Mouse (Mus musculus) lung, postnatal 14 days (tissue): ENCODE measurements around the gene Tas2r143.

Experiments used
- DNase-seq: peaks from one replicate; pipeline ENCODE4 v3.0.0; 2021

Tas2r143 gene

DNA sequence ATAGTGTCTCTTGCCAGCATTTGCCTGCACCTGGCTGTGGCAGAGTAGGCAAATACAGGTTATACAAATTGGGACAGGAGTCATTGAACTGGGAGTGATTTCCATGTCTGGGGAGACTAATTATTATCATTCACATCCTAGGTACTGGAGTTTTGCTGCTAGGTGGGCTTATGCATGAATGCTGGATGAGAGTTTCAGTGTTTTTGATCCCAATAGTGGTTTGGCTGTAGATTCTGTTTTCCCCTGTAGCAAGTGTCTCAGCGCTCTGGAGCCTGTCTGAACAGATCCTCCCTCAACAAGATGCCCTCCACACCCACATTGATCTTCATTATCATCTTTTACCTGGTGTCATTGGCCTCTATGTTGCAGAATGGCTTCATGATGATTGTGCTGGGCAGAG is at the start of gene Tas2r143:
Gene Tas2r143 (plus strand): TSS at position 301 of the 400 bp plus-strand sequence.
- DNase-seq, result no peak

GRCm38 (mm10) chr6:42350968-42351775 is 48.9 kb upstream of the Tas2r143 start:
- no peak for DNase-seq

- DNase-seq, result no peak
These were observed 48.1 kb upstream of the Tas2r143 start for GRCm38 (mm10) chr6:42351776-42352485.

DNA sequence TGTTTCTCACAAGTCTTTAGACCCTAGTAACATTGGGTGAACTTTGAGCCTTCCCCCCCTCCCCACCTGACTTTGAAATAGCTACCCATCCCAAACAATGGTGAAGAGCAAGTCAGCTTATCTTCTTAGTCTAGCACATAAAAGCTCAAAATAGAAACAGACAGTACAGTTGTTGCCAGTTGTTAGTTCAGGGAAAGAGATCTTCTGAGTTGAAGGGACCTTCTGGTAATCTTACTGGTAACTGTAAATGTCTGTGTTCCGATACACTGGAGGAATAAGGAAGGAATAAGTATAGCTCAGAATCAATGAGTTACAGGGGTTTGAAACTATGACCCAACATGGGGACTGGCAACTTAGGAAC is 47.6 kb upstream of the Tas2r143 start:
- no peak for DNase-seq

GRCm38 (mm10) chr6:42353180-42353579 is 46.9 kb upstream of the Tas2r143 start:
- no peak for DNase-seq

- no peak for DNase-seq
These were observed 45.7 kb upstream of the Tas2r143 start for GRCm38 (mm10) chr6:42354076-42355019.

DNA sequence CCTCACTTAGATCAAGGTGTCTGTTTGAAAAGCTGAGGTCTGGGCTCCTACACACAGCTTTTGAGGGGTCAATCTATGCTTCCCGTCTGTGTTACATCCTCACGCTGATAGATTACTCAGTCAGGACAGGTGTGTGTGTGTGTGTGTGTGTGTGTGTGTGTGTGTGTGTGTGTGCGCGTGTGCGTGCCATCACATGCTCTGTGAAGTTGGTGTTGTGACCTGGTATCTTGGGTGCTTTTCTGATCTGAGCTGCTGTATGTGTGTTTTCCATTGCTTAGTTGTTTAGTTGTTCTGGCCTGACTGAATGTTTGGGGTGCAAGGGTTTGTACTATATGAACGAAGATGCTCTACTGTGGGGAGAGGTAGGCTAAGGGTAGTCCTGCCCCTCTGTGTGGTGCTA is 44.7 kb upstream of the Tas2r143 start:
- no peak for DNase-seq

GRCm38 (mm10) chr6:42355794-42356600 is 44.0 kb upstream of the Tas2r143 start:
- DNase-seq, result no peak

DNA sequence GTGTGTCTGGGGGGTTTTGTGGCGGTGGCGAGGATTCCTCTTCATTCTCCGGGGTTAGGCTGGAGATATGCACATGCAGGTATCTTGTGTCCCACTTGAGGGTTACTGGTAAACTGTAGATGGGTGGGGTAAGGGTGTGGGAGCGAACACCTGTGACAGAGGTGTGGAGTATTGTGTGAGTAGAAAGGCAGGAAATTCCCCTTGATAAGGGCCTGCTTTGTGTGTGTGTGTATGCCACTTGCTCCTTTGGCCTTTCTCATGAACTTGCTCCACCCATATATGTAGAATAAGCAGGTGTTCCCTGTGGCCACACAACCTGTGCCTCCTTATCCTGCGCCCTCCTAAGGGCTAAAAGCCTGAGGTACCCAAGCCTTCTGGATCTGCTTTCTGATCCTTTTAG is 43.1 kb upstream of the Tas2r143 start:
- DNase-seq, result no peak

DNA sequence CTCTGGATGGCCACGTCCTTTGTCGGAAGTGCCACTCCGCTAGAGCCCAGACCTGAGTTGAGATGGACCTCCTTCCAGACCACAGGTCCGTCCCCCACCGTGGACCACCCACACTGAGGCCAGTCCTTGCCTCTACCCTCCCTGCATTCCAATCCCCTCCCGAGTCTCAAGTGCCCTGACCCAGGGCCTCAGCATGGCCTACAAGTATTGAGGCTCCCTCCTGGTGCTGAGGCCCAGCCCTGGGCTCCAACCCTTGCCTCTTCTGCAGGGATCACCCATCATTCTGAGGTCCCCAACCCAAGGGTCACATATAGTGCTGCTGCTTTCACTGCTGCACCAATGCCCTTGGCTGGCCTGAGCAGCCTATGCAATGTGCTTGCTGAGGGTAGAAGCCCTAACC is 42.1 kb upstream of the Tas2r143 start:
- no peak for DNase-seq

DNA sequence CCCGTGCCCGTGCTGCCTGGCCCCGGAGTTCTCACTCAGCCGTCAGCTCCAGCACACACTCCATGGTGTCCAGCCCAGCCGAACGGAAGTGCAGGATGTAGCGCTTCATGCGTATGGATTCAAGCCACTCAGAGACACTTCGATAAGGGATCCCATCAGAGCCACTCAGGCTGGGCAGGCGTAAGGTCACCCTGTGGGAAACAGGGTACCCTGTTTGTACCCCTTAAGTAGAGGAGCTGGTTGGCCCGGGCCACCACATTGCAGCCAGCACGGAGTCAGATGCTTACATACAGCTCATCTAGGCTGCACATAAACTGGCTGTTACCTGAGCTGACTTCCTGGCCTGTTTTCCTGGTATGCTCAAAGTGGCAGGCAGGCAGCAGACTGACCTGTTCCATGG is 41.1 kb upstream of the Tas2r143 start:
- no peak for DNase-seq

- DNase-seq, result no peak
These were observed 40.5 kb upstream of the Tas2r143 start for GRCm38 (mm10) chr6:42359364-42360147.

DNA sequence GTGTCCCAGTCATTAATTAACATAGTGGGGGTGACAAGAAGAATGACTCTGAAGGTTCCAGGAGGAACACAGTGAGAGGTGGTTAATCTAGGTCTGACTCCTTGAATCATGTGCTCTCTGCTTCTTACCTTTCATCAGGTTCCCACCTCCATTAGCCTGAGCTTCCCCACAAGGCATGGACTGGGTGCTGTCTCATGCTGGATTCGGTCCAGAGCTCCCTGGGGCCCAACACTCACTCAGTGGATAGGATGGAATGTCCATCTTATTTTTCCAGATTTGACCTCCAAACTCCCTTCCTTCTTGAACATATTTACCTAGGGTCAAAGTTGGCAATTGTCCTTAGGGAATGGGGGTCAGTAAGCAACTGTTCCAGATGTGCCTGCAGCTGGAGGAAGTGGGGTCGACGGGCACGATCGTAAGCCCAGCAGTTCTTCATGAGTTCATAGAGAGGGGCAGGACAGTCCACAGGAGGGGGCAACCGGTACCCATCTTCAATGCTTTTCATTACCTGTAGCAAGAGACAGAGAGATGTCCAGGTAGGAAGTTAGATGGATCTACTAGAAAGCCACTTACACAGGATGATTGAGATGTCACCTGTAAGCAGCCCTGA is 39.7 kb upstream of the Tas2r143 start:
- no peak for DNase-seq

- DNase-seq, result no peak
These were observed 38.8 kb upstream of the Tas2r143 start for GRCm38 (mm10) chr6:42361041-42361895.

GRCm38 (mm10) chr6:42362074-42362473 is 38.0 kb upstream of the Tas2r143 start:
- DNase-seq, result no peak

- no peak for DNase-seq
These were observed 37.5 kb upstream of the Tas2r143 start for GRCm38 (mm10) chr6:42362497-42362896.

DNA sequence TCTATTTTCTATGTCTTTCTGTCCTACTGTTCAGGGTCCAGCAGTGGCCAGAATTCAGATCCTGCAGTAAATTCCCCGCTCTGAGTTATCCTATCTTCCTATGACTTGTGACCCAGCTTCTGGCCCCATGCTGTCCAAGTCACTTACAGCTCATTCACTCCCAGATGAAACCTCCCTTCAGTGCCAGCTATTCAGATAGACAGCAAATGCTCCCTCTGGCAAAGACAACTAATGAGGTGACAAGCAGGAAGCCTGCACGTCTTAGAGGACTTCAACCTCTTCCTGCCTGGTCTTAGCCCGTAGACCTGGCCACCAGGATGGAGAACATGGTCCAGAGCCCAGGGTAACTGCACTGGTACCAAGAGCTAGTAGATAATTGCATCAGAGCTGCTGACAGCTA is 37.1 kb upstream of the Tas2r143 start:
- DNase-seq, result no peak

DNA sequence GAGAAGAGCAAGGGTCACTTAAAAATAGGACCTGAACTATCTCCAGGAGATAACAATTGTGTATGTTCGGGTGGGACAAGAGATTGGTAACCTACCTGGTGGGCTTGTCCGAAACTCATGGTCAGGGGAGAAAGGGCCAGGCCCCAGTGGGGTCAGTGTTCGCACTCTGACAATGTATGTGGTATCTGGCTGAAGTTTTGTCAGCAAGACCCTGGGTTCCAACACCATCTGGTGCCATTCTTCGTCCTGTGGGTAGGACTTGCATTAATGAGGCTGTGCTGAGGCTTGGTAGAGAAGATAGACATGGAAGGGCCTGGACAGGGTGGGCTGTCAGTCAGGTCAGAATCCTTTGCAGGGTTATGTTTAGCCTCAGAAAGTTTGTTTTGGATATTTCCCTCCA is 36.0 kb upstream of the Tas2r143 start:
- DNase-seq, result no peak

DNA sequence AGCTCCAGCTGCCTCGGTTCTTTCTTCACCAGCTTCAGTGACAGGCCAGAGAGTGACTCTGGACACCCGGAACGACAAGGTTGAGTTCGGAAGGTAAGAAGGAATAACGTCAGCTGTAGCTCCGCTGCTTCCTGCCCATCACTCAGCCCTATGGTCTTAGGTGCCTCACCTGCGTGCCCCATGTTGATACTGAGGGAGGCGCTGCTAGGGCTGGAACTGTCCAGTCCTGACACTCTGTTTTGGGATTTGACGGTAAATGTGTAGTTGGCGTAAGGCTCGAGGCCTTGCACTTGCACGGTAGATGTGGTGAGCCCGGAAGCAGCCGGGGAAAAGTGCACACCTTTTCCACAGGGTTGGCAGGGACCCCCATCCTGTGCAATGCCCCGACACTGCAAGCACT is 35.4 kb upstream of the Tas2r143 start:
- DNase-seq, result no peak

- no peak for DNase-seq
These were observed 34.8 kb upstream of the Tas2r143 start for GRCm38 (mm10) chr6:42365215-42365614.
